Mouse (Mus musculus): Measurements from ENCODE around the gene Nucb1.
"Not testable (repeated sequence)": the region's sequence is repeated elsewhere in the genome, so short reads cannot be mapped to it uniquely, and the experiment has no call there.

Nucb1 gene

GRCm38 (mm10) chr7:45509912-45510787 lies at the start of gene Nucb1:
Nucb1 (minus strand) TSS chr7:45510406.
- peak; percentile 96 for DNase-seq (ENCODE audit: low read depth)

- DNase-seq (ENCODE audit: low read depth): no peak
These were observed 48.7 kb upstream of the Nucb1 start for GRCm38 (mm10) chr7:45558907-45559306.

GRCm38 (mm10) chr7:45555787-45556186 lies 45.6 kb upstream of the Nucb1 start:
- peak; percentile 86 for DNase-seq (ENCODE audit: low read depth)

- DNase-seq (ENCODE audit: low read depth): no peak
These were observed 44.5 kb upstream of the Nucb1 start, which contains the start of gene Hsd17b14 for GRCm38 (mm10) chr7:45554744-45555143. Hsd17b14 (plus strand) TSS chr7:45554893.

- no peak for DNase-seq (ENCODE audit: low read depth)
These were observed 43.8 kb upstream of the Nucb1 start for GRCm38 (mm10) chr7:45553990-45554389.

- no peak for DNase-seq (ENCODE audit: low read depth)
These were observed 43.3 kb upstream of the Nucb1 start for GRCm38 (mm10) chr7:45553519-45553918.

- no peak for DNase-seq (ENCODE audit: low read depth)
These were observed 41.3 kb upstream of the Nucb1 start for GRCm38 (mm10) chr7:45551512-45551883.

GRCm38 (mm10) chr7:45550821-45551511 lies 40.8 kb upstream of the Nucb1 start:
- DNase-seq (ENCODE audit: low read depth): no peak

GRCm38 (mm10) chr7:45549641-45550436 lies 39.6 kb upstream of the Nucb1 start:
- no peak for DNase-seq (ENCODE audit: low read depth)

GRCm38 (mm10) chr7:45544525-45544924 lies 34.3 kb upstream of the Nucb1 start:
- DNase-seq (ENCODE audit: low read depth): no peak

GRCm38 (mm10) chr7:45540213-45540612 lies 30.0 kb upstream of the Nucb1 start:
- DNase-seq (ENCODE audit: low read depth): no peak

- DNase-seq (ENCODE audit: low read depth): no peak
These were observed 28.9 kb upstream of the Nucb1 start for GRCm38 (mm10) chr7:45539095-45539494.

GRCm38 (mm10) chr7:45538163-45539041 lies 28.2 kb upstream of the Nucb1 start:
- peak; percentile 33 for DNase-seq (ENCODE audit: low read depth)

- DNase-seq (ENCODE audit: low read depth): no peak
These were observed 27.4 kb upstream of the Nucb1 start for GRCm38 (mm10) chr7:45537602-45538001.

- no peak for DNase-seq (ENCODE audit: low read depth)
These were observed 25.5 kb upstream of the Nucb1 start for GRCm38 (mm10) chr7:45535676-45536075.

GRCm38 (mm10) chr7:45530643-45531042 lies 20.4 kb upstream of the Nucb1 start:
- no peak for DNase-seq (ENCODE audit: low read depth)

- DNase-seq (ENCODE audit: low read depth): peak; percentile 23
These were observed 19.3 kb upstream of the Nucb1 start for GRCm38 (mm10) chr7:45529461-45529860.

- DNase-seq (ENCODE audit: low read depth): not testable (repeated sequence)
These were observed 17.0 kb upstream of the Nucb1 start for GRCm38 (mm10) chr7:45527169-45527568.

GRCm38 (mm10) chr7:45526474-45527120 lies 16.4 kb upstream of the Nucb1 start:
- DNase-seq (ENCODE audit: low read depth): peak; percentile 76

GRCm38 (mm10) chr7:45525809-45526473 lies 15.7 kb upstream of the Nucb1 start, which contains the start of the genes Ppp1r15a and Plekha4:
Ppp1r15a (minus strand) TSS chr7:45526268.
Plekha4 (plus strand) TSS chr7:45526330.
- peak; percentile 99 for DNase-seq (ENCODE audit: low read depth)

Measured in naive thymus-derived CD4-positive, alpha-beta T cell, adult 2 months (primary cell).